Mouse (Mus musculus) E14TG2a.4 (cell line): ENCODE results near the gene 2510009E07Rik.

Source experiments
- CTCF ChIP-seq: conservative IDR thresholded peaks from 2 replicates; pipeline ENCODE4 v1.5.1; 2014; ENCODE audit warnings: low read length
- NANOG ChIP-seq: IDR thresholded peaks from 2 replicates; pipeline ENCODE4 v1.6.1; 2014; ENCODE audit warnings: borderline replicate concordance, low read length, mixed read lengths
- POU5F1 ChIP-seq: IDR thresholded peaks from 2 replicates; pipeline ENCODE4 v1.6.1; 2014; ENCODE audit warnings: low read length, borderline replicate concordance

DNA sequence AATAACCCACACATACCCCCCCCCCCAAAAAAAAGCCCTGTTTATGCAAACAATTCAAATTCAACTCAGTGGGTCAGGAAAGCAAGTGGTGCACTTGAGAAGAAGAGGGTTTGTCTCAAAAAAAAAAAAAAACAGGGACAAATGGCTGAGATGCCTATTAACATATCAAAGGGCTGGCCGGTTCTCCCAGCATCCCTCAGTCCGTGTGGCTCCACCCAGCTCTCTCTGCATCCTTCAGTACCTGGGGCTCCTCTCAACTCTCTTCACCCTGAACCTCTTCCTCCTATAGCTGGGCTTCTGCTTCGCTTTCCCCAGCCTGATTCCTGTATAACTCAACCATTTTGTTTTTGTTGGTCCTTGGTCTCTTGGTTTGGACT, 7.8 kb upstream of the 2510009E07Rik start:
- TF ChIP-seq CTCF = no peak
- peak; percentile 58; the same call in 1 of the 2 replicates for TF ChIP-seq POU5F1
- TF ChIP-seq NANOG = no peak
